Mouse (Mus musculus) megakaryocyte, embryonic 14.5 days (primary cell): ENCODE measurements around the gene Racgap1.

Experiments used
- FLI1 ChIP-seq: IDR thresholded peaks from 2 replicates; pipeline ENCODE4 v1.6.1; 2012; ENCODE audit warnings: low read length, inconsistent platforms, mixed read lengths
- GATA1 ChIP-seq: IDR thresholded peaks from 3 replicates; pipeline ENCODE4 v1.6.1; 2012; ENCODE audit warnings: mixed read lengths, low read length, inconsistent platforms, borderline replicate concordance

DNA sequence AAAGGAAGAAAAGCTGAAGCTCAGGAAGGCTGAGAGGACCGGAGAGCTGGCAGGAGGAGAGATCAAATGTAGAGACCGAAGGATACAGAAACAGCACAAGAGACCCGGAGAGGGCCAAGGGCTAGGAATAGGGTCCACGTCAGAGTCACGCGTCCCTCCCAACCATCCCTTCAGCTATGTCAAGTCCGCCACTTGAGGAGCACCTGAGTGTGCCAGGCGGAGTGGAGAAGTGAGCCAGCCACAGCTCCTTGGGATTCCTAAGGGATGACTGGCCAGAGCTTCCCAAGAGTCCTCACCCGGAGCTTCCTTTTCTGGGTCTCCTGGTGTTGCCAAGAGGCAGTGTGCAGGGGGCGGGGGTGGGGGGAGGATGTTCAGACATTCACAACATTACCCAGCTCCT is 56.5 kb downstream of the Racgap1 start:
- TF ChIP-seq GATA1 (no peak), FLI1 (no peak)
